Mouse (Mus musculus): ENCODE results near the gene Znhit2.

Gene Znhit2

DNA sequence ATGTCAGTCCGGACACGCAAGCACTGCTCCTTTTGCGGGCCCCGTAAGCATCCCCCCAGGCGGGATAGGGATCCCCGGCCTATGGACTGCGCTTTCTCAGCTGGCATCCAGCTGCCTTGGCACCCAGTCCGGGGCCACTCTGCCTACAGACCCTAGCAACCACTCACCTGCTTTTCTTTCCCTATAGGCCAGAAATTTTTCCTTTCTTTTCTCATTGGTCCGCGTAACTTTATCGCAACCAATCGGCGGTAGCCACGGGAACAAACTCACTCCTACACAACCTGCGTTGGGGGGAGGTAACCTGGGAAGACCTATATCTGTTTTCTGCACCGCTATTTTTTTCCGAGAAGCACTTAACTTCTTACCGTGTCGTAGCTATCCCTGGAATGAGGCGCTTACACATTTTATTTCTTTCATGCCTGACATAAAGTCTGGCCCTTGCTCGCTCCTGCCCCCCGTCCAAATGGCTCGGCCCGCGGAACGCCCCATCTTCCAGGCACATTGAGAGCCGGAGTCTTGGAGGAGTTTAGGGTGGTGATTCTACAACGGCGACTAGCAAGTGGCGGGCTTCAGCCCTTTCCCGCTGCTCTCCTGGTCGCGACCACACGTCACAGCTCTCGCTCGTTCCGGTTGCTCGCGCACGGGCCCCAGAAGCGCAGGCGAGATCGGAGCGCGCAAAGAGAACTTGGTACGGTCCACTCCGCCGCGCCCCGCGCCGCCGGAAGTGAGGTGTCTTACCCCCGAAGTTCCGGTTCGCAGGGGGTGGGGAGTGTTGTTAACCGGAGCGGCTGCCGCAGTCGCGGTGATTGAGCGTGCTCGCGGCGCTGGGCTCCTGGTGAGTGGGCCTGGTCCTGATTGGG is 14.5 kb upstream of the Znhit2 start, which contains the start of gene Syvn1:
Gene Syvn1 (plus strand): TSS at position 283 of the 860 bp plus-strand sequence.
- DNase-seq (ENCODE audit: low spot score in 2 of 2): peak; percentile 83 to 86

DNA sequence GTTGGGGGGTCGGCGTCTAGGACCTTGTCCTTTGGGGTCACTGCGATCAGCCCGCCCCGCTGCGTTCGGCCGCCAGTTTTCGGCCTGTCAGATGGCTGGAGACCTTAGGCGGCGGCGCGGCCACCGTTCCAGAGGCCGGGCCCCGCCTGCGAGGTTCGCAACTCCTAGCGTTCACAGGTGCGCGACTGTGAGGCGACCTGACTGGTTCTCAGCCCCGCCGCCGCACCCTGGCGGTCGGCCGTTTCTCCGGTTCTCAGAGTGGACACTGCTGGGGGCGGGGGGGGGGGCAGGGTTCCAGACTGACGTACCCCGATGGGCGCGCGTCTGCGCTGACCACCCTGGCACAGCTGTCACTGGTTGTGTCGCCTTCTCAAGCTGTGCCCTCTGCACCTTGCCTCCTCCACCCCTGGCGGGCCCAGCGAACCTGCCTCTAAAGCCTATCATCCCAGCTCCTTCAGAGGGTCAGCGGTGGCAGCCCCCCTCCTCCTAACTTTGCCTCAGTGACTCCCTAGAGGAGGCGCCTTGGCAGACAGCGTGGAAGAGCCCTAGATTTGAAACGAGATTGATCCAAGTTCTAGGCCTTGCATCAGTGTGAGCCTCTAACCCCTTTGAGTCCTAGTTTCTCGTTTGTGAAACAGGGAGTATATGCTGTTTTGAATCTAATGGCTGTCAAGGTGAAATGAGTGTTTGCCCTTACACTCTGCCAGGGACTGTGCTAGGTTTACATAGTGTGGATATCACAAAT is 13.7 kb upstream of the Znhit2 start:
- DNase-seq (ENCODE audit: low spot score in 2 of 2): no peak

DNA sequence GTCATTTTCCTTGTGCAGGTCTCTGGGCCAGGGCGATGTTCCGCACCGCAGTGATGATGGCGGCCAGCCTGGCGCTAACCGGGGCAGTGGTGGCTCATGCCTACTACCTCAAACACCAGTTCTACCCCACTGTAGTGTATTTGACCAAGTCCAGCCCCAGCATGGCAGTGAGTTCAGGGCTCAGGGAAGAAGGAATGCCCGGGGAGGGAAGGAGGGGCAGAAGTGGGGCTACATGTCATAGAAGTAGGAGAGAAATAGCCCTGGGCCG is 13.2 kb upstream of the Znhit2 start:
- no peak for DNase-seq (ENCODE audit: low spot score in 2 of 2)

DNA sequence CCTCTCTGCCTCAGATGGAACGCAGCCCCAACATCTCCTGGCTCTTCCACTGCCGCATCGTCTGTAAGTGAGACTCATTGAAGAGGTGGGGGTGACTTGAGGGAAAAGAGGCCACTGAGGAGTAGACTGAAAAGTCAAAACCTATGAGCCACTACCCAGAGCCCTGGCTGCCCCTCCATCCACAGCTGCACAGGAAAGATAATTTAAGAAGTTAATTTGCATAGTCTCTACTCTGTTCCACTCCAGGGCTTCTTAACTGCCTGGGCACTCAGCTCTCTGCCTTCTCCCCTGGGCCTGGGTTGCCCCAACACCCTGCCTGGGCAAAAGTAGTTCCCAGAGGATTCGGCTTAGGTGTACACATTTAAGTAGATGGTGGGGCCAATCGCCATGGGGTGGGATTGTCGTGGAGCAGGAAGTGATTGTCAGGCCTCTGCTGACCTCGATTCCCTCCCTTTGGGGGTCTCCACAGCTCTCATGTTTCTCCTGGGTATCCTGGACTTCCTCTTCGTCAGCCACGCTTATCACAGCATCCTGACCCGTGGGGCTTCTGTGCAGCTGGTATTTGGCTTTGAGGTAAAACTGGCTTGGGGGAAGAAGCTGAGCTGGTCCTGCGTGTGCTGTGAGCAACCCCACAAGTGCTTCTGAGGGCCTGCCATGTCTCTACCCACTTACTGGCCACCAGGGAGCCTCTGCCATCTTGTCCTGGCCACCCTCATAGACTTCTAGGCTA is 12.1 kb upstream of the Znhit2 start:
- DNase-seq (ENCODE audit: low spot score in 2 of 2): peak in 1 of 2 experiments; percentile 43

DNA sequence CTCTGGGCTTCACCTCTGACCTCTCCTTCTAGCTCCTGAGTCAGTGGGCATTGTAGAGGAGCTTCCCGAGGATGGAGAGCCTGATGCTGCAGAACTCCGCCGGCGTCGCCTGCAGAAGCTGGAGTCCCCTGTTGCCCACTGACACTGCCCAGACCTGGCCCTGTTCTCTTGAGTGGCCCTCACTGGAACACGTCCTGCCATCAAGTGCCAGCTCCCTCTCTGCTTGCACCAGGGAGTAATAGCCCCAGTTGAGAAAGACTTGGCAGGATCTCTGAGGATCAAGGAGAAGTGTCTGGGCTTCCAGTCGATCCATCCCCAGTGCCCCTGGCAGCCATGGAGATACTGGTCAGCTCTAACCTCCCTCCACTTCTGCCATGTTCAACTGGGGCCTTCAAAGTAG is 8.5 kb upstream of the Znhit2 start:
- DNase-seq (ENCODE audit: low spot score in 2 of 2): no peak

DNA sequence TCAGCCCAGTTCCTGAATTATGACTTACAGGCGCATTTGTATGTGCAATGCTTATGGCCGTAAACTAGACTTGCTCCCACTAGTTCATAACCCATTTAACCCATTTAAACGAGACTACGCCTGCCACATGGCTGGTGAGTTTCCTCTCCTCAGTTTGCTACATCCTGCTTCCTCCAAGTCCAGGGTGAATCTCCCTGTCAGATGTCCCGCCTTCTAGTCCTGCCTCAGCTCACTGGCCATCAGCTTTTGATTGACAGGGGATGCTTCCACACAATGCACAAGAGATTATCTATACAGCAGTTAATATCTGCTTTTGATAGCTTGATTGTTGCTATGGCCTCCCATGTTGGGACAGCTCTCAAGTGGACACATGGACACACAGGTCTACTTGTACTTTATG is 6.7 kb upstream of the Znhit2 start:
- DNase-seq (ENCODE audit: low spot score in 2 of 2): no peak

DNA sequence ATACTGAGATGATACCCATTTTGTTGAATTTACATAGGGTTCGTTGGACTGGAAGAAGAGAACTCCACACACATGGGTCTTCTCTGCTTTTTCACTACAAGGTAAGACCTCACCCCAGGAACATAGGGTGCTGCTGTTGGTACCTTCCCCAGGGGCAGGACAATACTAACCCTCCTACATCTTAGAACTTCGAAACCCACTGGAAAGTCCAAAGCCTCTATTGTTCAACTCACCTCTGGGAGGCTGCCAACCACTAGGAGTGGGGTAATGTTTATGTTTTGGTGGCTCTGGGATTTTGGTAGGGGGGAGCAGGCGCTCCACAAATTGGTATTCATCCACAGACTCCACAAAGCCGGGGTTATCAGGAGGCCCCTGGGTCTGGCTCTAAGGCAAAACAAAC is 4.3 kb upstream of the Znhit2 start:
- DNase-seq (ENCODE audit: low spot score in 2 of 2): no peak

DNA sequence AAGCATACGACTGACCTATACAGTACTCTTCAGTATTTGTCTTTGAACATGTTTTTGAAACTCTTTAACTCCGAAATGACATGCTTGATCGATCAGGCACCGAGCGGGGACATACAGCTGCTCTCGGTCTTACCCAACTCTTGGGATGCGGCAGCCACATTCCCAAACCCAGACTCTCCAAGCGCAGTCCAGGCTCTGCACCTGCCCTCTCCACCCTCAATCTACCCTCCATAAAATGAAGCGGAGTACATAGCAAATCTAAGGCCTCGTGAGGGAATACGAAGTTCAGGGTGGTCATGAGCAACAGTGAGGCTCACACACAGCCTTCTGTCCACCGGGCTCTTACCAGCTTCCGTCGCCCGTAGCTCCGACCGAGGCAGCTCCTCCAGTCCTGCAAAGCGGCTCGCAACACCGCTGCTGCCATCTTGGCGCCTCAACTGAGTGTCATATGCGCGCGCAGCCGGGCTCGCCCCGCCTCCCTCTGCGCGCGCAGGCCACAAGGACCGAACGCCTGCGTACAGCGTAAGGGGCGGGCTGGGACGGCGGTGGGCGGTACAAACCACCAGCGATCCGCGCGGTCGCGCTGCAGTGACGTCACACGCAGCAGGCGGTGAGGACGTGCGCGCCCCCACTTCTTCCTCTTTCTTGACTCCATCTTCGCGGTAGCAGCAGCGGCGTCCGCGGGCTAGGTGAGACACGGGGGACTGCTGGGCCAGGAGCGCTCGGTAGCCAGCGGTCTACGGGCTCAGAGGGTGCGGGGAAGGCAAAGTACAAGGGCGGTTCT is 3.5 kb upstream of the Znhit2 start, which contains the start of the genes Mrpl49 and Fau:
Gene Mrpl49 (minus strand): TSS at position 473 of the 784 bp plus-strand sequence.
Gene Fau (plus strand): TSS at position 532 of the 784 bp plus-strand sequence.
- peak; percentile 98 to 99 for DNase-seq (ENCODE audit: low spot score in 2 of 2)

DNA sequence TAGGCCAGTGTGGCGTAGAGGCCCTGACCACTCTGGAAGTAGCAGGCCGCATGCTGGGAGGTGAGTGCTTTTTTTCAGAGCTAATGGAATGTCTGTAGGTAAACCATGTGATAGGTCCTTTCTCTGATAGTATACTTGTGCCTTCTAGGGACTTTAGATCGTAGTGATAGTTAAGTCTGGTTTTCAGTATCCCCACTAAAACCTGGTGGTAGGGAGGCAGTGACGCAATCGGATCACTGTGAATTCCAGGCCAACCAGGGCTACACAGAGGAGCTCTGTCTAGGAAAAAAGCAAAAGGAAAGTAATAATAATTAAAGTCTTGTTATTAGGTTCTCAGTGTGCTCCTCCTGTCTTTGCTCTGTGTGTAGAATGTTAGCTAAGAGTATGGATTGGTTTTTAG is 2.5 kb upstream of the Znhit2 start:
- no peak for DNase-seq (ENCODE audit: low spot score in 2 of 2)

DNA sequence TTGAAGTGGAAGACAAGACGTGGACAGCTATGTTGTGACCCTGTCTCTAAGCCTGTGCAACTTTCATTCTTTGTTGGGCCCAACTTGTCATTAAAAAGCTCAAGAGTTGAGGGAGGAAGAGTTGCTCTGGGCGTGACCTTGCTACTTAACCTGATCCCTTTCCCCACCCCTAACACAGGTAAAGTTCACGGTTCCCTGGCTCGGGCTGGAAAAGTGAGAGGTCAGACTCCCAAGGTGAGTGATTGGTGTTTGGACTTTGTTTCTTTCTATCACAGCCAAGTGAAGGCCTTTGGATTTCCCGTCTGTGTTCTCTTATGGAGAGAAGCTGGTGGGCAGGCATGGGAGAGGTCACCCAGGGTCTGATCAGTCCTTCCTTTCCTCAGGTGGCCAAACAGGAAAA is 2.0 kb upstream of the Znhit2 start:
- DNase-seq (ENCODE audit: low spot score in 2 of 2): no peak

DNA sequence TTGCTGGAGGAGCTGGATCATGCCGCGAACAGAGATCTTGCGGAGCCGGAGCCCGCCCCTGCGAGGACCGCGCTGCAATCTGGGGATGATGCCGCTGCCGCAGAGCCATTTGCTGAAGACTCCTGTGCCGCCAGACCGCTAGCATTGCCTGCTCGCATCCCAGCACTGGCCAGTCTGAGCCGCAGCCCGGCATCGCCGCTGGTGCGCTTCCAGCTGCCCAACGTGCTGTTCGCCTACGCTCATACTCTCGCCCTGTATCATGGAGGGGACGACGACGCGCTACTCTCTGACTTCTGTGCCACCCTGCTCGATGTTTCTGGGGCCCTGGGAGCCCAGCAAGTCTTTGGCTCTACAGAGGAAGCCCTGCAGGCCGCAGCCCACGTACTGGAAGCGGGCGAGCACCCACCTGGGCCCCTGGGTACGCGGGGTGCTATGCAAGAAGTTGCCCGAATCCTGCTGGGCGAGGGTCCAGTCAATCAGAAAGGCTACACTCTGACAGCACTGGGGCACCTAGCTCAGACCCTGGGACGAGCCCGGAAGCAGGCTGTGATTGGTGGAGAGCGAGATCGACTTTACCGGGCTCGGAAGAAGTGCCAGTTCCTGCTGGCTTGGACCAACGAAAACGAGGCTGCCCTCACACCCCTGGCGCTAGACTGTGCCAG is 780 bp downstream of the Znhit2 start:
- peak; percentile 50 to 54 for DNase-seq (ENCODE audit: low spot score in 2 of 2)

DNA sequence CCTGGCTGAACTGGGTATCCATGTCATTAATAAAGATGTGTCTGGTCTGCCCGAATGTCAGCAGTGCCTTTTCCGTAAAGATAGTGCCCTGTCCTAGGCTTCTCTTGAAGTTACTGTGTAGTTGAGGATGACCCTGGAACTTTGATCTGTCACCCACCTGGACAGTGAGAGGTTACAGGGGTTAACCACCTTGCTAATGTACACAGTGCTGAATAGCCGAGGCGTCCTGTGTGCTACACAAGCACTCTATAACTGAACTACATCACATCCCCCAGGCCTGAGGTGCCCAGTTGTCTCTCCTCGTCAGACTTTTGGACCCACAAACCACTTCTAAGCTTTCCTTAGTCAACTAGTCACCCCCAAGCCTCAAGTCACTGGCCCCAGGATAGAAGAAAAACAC is 1.4 kb downstream of the Znhit2 start:
- DNase-seq (ENCODE audit: low spot score in 2 of 2): no peak

DNA sequence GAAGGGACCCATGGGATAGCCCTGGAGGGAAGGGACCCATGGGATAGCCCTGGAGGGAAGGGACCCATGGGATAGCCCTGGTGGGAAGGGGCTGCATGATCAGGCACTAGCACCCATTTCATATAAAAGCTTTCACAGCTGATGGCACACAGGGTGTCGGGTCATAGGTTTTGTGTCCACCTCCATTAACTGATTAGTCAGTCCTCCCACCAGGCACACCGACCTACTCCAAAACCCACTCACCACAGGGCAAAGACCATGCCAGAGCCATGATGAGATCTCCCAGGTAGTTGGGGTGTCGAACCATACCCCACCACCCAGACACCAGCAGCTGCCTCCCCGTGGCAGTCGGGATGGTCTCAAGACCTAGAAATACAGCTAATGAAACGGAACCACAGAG is 2.1 kb downstream of the Znhit2 start:
- DNase-seq (ENCODE audit: low spot score in 2 of 2): no peak

DNA sequence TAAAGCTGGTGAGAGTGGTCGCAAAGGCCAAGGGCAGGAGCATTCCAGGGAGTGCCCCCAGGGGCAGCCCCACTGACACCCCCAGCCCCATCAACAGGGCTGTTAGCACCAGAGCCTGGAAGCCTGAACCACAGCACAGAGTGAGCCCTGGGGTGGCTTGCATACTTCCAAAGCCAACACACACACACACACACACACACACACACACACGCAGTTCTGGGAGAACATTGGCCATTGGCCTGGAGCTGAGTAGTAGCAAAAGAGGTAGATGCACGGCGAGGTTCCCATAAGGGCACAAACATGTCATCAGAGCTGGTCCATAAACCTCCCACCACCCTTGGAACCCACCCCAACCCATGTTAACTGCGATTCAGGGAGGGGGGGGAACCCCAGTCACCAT is 5.6 kb downstream of the Znhit2 start:
- no peak for DNase-seq (ENCODE audit: low spot score in 2 of 2)

DNA sequence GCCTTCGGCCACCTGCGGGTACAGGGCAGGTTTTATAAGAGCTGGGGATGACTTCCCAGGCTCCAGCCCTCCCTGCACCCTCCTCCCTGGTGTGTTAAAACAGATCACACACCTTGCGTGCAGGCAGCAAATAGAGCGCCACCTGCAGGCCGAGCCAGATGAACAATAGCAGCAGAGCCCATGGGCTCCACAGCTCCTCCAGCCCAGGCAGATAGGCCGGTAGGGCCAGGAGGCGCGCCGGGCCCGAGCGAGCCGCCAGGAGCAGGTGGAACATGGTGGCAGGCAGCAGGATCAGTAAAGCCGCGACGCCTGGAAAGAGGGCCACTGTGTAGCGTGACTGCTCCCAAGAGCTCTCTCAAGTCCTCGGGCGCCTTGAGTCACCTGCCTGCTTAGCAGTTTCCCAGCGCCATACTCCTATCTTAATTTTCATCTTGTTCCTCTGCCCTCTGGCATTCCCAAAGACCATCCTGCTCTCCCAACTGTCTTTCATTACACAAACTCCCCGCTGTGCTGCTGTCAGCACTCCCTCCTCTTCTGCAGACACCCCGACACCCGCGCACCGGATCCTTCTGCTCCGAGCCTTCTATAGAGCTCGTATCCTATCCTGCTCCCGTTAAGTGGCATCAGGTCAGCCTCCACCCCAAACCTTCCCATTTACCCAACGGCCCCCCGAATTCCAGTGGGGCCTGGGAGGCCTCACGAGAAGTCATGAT is 6.2 kb downstream of the Znhit2 start:
- peak; percentile 72 to 85 for DNase-seq (ENCODE audit: low spot score in 2 of 2)

DNA sequence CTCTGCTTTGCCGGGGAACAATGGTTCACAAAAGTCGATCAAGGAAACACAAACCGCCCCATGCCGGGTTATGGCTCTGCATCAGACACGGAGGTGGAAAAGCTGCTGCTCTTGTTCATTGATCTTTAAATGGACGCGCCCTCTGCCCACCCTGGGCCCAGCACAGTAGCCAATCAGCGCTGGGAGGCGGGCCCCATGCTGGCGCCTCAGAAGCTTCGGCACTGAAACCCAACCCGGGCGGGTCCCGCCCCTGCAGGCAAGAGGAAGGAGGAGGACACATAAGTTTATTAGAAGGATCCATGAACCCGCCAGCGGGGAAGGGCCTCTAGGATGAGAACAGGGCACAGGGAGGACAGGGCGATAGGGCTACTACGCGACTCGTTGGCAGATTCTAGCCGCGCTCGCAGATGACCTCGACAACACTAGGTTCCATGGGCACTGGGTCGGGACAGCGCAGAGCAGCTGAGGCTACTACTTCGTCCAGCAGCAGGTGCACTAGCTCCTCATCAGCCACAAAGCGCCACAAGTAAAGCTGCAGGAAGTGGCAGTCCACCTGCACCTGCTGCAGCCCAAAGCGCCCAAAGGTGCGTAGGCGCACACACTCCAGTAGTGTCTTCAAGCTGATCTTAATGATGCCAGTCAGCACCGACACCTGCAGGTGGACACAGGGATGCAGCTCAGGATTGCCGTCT is 6.9 kb downstream of the Znhit2 start, which contains the start of gene Tm7sf2:
Gene Tm7sf2 (minus strand): TSS at position 650 of the 692 bp plus-strand sequence.
- DNase-seq (ENCODE audit: low spot score in 2 of 2): peak; percentile 80 to 84

DNA sequence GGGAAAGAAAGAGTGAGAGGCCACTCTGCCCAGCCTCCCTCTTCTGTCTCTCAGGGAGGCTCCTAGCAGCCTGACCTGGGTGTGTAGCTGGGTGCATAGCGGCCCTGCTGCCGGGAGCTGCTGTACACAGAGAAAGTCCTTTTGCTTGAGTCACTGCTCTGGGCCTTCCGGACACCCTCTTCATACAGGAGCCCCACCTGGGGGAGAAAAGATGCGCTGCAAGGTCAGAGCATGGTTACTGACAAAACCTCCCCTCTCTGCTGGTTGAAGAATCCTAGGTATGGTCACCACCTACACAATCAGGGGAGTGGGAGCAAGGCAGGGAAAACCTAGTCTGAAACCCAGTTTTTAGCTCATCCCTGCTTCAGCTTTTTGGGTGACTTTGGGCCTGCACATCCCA is 8.0 kb downstream of the Znhit2 start:
- peak in 1 of 2 experiments; percentile 44 for DNase-seq (ENCODE audit: low spot score in 2 of 2)

DNA sequence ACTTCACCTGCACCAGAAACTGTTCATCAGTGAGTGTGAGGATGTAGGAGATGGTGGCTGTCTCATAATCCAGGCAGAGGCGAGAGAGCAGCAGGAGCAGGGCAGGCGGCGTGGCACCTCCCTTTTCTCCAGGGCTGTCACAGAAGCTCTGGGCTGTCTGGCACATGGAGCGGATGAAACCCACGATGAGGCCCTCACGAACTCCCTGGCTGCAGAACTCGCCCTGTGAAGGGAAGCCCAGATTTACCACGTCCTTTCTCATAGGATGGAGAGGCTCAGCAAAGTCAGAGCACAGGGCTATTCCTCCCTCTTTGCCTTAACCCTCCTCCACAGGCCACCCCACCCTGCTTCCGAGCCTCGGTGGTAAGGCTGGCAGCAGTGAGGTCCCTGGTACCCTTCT is 8.9 kb downstream of the Znhit2 start:
- no peak for DNase-seq (ENCODE audit: low spot score in 2 of 2)

DNA sequence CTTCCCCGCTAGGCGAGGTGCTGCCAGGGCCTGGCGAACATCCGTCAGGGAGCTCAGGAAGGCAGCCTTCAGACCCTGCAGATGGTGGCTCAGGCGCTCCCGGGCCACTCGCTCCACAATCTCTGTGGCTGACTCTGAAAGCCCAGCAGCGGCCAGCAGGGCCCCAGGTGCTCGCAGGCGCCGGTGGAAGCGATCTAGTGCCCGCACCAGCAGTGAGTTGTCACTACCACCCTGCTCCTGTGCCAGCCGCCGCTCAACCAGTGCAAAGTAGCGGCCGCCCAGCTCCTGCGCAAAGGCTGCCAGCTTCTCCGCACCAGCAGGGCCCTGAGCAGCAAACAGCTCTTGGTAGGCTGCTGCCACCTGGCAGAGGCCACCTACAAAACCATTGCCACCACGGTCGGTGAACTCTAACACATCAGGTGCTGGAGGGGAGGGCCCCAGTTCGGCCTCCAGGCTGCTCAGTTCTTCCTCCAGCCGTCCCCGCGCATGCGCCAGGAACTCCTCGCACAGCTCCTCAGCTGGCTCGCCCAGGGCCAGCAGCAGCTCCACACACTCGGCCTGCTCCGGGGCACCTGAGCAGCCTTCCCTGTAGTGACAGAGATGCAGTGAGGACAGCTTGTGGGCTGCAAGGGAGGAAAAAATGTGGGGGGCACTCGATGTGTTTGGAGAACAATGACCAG is 9.7 kb downstream of the Znhit2 start:
- DNase-seq (ENCODE audit: low spot score in 2 of 2): no peak

All from spleen, postnatal 14 days (tissue).